Mouse (Mus musculus) thymus, postnatal 0 days (tissue): ENCODE results near the gene Ppp3ca. TPM values are rescaled to one million over a fixed set of nuclear protein-coding genes. Genes with fewer than 3 reads are reported as not detected.

Source experiments
- DNase-seq: peaks from one replicate; pipeline ENCODE4 v3.0.0-alpha.2; 2015; ENCODE audit warnings: low spot score
- polyA plus RNA-seq: library from polyadenylated mRNA; unstranded; fragments of >200 nt; fragmentation: Nextera tagmentation; extraction: Ambion mirVana; gene quantifications from 2 replicates; pipeline ENCODE4 v1.2.1, GENCODE M21; 2015

Gene Ppp3ca
- polyA plus RNA-seq, 1 experiment from 2014 or later = 25.4 TPM

- DNase-seq = no peak
These were observed 226.4 kb downstream of the Ppp3ca start for GRCm38 (mm10) chr3:136896276-136896675.

GRCm38 (mm10) chr3:136899744-136900143, 229.8 kb downstream of the Ppp3ca start:
- no peak for DNase-seq

GRCm38 (mm10) chr3:136900986-136901385, 231.1 kb downstream of the Ppp3ca start:
- DNase-seq = no peak

- no peak for DNase-seq
These were observed 232.9 kb downstream of the Ppp3ca start for GRCm38 (mm10) chr3:136902776-136903175.

- peak; percentile 45 for DNase-seq
These were observed 235.7 kb downstream of the Ppp3ca start for GRCm38 (mm10) chr3:136905577-136905976.

GRCm38 (mm10) chr3:136909534-136909933, 239.6 kb downstream of the Ppp3ca start:
- DNase-seq = no peak

- DNase-seq = no peak
These were observed 241.4 kb downstream of the Ppp3ca start for GRCm38 (mm10) chr3:136911276-136911675.

GRCm38 (mm10) chr3:136917080-136917479, 247.2 kb downstream of the Ppp3ca start:
- DNase-seq = no peak

GRCm38 (mm10) chr3:136933071-136933470, 263.1 kb downstream of the Ppp3ca start:
- DNase-seq = no peak

GRCm38 (mm10) chr3:136940733-136941601, 271.0 kb downstream of the Ppp3ca start:
- peak; percentile 38 for DNase-seq

- DNase-seq = no peak
These were observed 271.6 kb downstream of the Ppp3ca start for GRCm38 (mm10) chr3:136941602-136941926.

- DNase-seq = no peak
These were observed 275.6 kb downstream of the Ppp3ca start for GRCm38 (mm10) chr3:136945550-136945949.

- no peak for DNase-seq
These were observed 276.7 kb downstream of the Ppp3ca start for GRCm38 (mm10) chr3:136946662-136947061.

- DNase-seq = no peak
These were observed 278.2 kb downstream of the Ppp3ca start for GRCm38 (mm10) chr3:136948142-136948541.

GRCm38 (mm10) chr3:136951792-136952191, 281.9 kb downstream of the Ppp3ca start:
- DNase-seq = no peak

- DNase-seq = no peak
These were observed 282.9 kb downstream of the Ppp3ca start for GRCm38 (mm10) chr3:136952822-136953221.

- no peak for DNase-seq
These were observed 285.1 kb downstream of the Ppp3ca start for GRCm38 (mm10) chr3:136955043-136955442.

GRCm38 (mm10) chr3:136960314-136960713, 290.4 kb downstream of the Ppp3ca start:
- DNase-seq = no peak

GRCm38 (mm10) chr3:136966786-136967185, 296.9 kb downstream of the Ppp3ca start:
- DNase-seq = no peak

GRCm38 (mm10) chr3:136967510-136967909, 297.6 kb downstream of the Ppp3ca start:
- no peak for DNase-seq

- no peak for DNase-seq
These were observed 299.9 kb downstream of the Ppp3ca start for GRCm38 (mm10) chr3:136969796-136970195.

GRCm38 (mm10) chr3:136977859-136978258, 307.9 kb downstream of the Ppp3ca start:
- no peak for DNase-seq

- no peak for DNase-seq
These were observed 311.1 kb downstream of the Ppp3ca start for GRCm38 (mm10) chr3:136980915-136981588.
